Mouse (Mus musculus): ENCODE results near the gene Ap4b1.
A peak's percentile ranks its signal among the peaks of the same experiment; 100 is the strongest.

The Ap4b1 gene

GRCm38 (mm10) chr3:103852565-103853299 lies 43.4 kb downstream of the Ap4b1 start:
- peak in 1 of 2 experiments; percentile 44 for DNase-seq (ENCODE audit: low read depth in 1 of 2, low spot score in 2 of 2)

GRCm38 (mm10) chr3:103853804-103854203 lies 44.5 kb downstream of the Ap4b1 start:
- no peak for DNase-seq (ENCODE audit: low read depth in 1 of 2, low spot score in 2 of 2)

GRCm38 (mm10) chr3:103857036-103857805 lies 47.9 kb downstream of the Ap4b1 start:
- DNase-seq (ENCODE audit: low read depth in 1 of 2, low spot score in 2 of 2), result no peak

- DNase-seq (ENCODE audit: low read depth in 1 of 2, low spot score in 2 of 2), result no peak
Observed at GRCm38 (mm10) chr3:103857977-103858563, 48.8 kb downstream of the Ap4b1 start.

- DNase-seq (ENCODE audit: low read depth in 1 of 2, low spot score in 2 of 2), result peak; percentile 21 to 59
Observed at GRCm38 (mm10) chr3:103858881-103859801, 49.8 kb downstream of the Ap4b1 start, which contains the start of gene Ptpn22. Gene Ptpn22, plus strand, starts transcription at chr3:103859795.

GRCm38 (mm10) chr3:103859851-103860391 lies 50.6 kb downstream of the Ap4b1 start:
- DNase-seq (ENCODE audit: low read depth in 1 of 2, low spot score in 2 of 2), result peak; percentile 66 to 68

GRCm38 (mm10) chr3:103862721-103863220 lies 53.5 kb downstream of the Ap4b1 start:
- no peak for DNase-seq (ENCODE audit: low read depth in 1 of 2, low spot score in 2 of 2)

GRCm38 (mm10) chr3:103864200-103864599 lies 54.9 kb downstream of the Ap4b1 start:
- no peak for DNase-seq (ENCODE audit: low read depth in 1 of 2, low spot score in 2 of 2)

GRCm38 (mm10) chr3:103867424-103867971 lies 58.2 kb downstream of the Ap4b1 start:
- DNase-seq (ENCODE audit: low read depth in 1 of 2, low spot score in 2 of 2), result no peak

GRCm38 (mm10) chr3:103868008-103868407 lies 58.7 kb downstream of the Ap4b1 start:
- DNase-seq (ENCODE audit: low read depth in 1 of 2, low spot score in 2 of 2), result no peak

All from monocyte, adult 2 months (primary cell).